Mouse (Mus musculus) stomach, embryonic 14.5 days (tissue): ENCODE measurements around the gene Olfr593. TPM values are rescaled to one million over a fixed set of nuclear protein-coding genes. Genes with fewer than 3 reads are reported as not detected.
"Not testable (repeated sequence)": the region's sequence is repeated elsewhere in the genome, so short reads cannot be mapped to it uniquely, and the experiment has no call there.

Experiments
- ATAC-seq: fragments of 200-750 bp; cut with Nextera tagmentation; 2 replicates; pipeline ENCODE4 v1.8.0; 2017; ENCODE audit warnings: low read depth, moderate TSS enrichment; ENCODE audit not compliant: insufficient number of reproducible peaks, insufficient read depth, low FRiP score
- H3K27ac ChIP-seq: fragments of 300-500 bp; sonication (generic); 2 replicates; pipeline ENCODE4 v1.5.1; 2014; ENCODE audit warnings: mild to moderate bottlenecking, low read length, moderate library complexity, mixed read lengths
- H3K27me3 ChIP-seq: fragments of 300-500 bp; sonication (generic); 2 replicates; pipeline ENCODE4 v1.6.1; 2014; ENCODE audit warnings: low read length, control low read depth, mixed read lengths; ENCODE audit not compliant: control insufficient read depth, insufficient read depth
- H3K36me3 ChIP-seq: fragments of 300-500 bp; sonication (generic); 2 replicates; pipeline ENCODE4 v1.6.1; 2014; ENCODE audit warnings: mild to moderate bottlenecking, control low read depth, low read length, moderate library complexity, mixed read lengths; ENCODE audit not compliant: control insufficient read depth, insufficient read depth
- H3K4me1 ChIP-seq: fragments of 300-500 bp; sonication (generic); 2 replicates; pipeline ENCODE4 v1.6.1; 2014; ENCODE audit warnings: low read length, control low read depth, mixed read lengths; ENCODE audit not compliant: control insufficient read depth, insufficient read depth
- H3K4me2 ChIP-seq: fragments of 300-500 bp; sonication (generic); replicated peaks from 2 replicates; pipeline ENCODE4 v1.6.1; 2014; ENCODE audit warnings: low read depth, low read length, control low read depth
- H3K4me3 ChIP-seq: fragments of 300-500 bp; sonication (generic); 2 replicates; pipeline ENCODE4 v1.5.1; 2014; ENCODE audit warnings: low read depth, low read length, control low read depth
- H3K9ac ChIP-seq: fragments of 300-500 bp; sonication (generic); replicated peaks from 2 replicates; pipeline ENCODE4 v1.6.1; 2014; ENCODE audit warnings: low read depth, mild to moderate bottlenecking, control low read depth, low read length, moderate library complexity, mixed read lengths
- H3K9me3 ChIP-seq: fragments of 300-500 bp; sonication (generic); 2 replicates; pipeline ENCODE4 v1.6.1; 2016; ENCODE audit warnings: low read depth, low read length, control low read depth; ENCODE audit not compliant: control insufficient read depth
- WGBS: fragments of 180-500 bp; shearing (Covaris S2); extraction: QIAGEN DNeasy Blood & Tissue Kit; methylation state at CpG from one replicate; pipeline ENCODE4 v1.1.7; 2014; 5-methylcytosine and 5-hydroxymethylcytosine counted together
- microRNA-seq: library from miRNA; unstranded; fragments of <30 nt; microRNA quantifications from one replicate; pipeline ENCODE4, GENCODE M21; 2016
- polyA plus RNA-seq: library from polyadenylated mRNA; unstranded; fragments of >200 nt; fragmentation: Nextera tagmentation; extraction: Ambion mirVana; gene quantifications from 2 replicates; pipeline ENCODE4 v1.2.1, GENCODE M21; 2014

Gene Olfr593
- not detected in 2 replicates for polyA plus RNA-seq

DNA sequence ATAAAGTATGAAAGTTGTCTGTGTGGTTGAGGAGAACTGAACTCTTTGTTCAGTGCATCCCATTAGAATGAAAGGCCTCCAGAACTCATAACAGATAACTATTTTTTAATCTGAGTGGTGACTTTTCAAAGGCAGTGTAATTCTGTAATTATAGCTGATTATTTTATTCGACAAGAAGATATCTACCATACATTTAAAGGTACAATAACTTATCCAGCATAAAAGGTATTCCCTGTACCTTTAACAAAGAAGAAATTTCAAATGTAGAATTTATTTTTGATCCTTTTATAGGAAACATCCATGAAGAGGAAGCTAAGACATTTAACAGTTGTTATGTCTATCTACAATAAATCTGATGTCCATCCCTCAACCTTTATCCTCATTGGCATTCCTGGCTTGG, at the start of gene Olfr593:
Gene Olfr593, plus strand, starts transcription at position 301 of the 400 bp plus-strand sequence.
- no peak within 1 kb of the TSS for H3K4me3 ChIP-seq
- H3K9ac ChIP-seq, result no peak within 1 kb of the TSS
- no peaks in the 10 kb centered on the region for H3K4me1 ChIP-seq
- WGBS, result 74% methylated on average over 1 of the region's 1 CpGs
- no peaks in the 10 kb centered on the region for H3K27me3 ChIP-seq
- H3K36me3 ChIP-seq, result no peaks in the 10 kb centered on the region
- H3K4me2 ChIP-seq, result no peak within 1 kb of the TSS
- no peaks in the 10 kb centered on the region for H3K9me3 ChIP-seq
- no peak within 1 kb of the TSS for H3K27ac ChIP-seq
- ATAC-seq, result no peak

DNA sequence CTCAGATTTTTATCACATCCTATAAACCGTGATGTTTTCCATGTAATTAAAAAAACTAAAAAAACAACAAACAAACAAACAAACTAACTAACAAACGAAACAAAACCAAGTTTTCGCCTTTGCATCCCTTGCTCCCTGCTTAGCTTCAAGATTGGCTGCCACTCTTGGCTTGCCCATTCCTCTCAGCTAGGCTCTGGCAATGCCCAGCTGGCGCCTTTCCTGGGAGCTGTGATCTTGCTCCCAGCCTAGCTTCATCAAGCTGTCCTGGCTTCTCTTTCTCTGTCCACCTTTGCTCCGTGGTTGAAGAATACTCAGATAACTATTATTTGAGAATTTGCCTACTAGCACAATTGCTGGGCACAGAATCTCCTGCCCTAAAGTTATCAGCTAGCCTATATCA, 42.0 kb upstream of the Olfr593 start:
- H3K36me3 ChIP-seq, result no peaks in the 10 kb centered on the region
- no peaks in the 10 kb centered on the region for H3K27me3 ChIP-seq
- no peaks in the 10 kb centered on the region for H3K9me3 ChIP-seq
- 71% methylated on average over 5 of the region's 5 CpGs for WGBS
- no peak overlapping the region for H3K4me3 ChIP-seq
- H3K27ac ChIP-seq, result no peak overlapping the region
- no peak overlapping the region for H3K9ac ChIP-seq
- H3K4me2 ChIP-seq, result no peak overlapping the region
- no peak for ATAC-seq
- no peaks in the 10 kb centered on the region for H3K4me1 ChIP-seq

DNA sequence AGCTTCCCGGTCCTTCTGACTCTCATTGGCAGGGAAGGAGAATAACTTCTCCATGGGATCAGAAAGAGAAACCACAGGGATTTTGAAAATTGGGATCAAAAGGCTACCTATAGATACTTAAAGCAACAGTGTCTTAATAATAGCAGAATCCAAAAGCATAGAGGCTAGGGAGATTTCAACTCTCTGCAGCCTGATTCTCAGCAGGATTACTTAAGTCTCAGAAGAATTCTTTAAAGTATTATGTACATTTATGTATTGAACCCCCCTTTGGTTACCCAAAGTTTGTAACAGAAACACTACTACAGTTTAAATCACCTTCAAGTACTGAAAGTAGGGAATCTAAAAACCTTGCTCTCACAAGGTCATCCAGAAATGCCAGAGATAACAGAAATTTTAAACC, 33.4 kb upstream of the Olfr593 start, which contains the start of gene Olfr591:
Gene Olfr591, minus strand, starts transcription at position 101 of the 400 bp plus-strand sequence.
- no peak for ATAC-seq
- no peak within 1 kb of the TSS for H3K27ac ChIP-seq
- no peak within 1 kb of the TSS for H3K9ac ChIP-seq
- no peaks in the 10 kb centered on the region for H3K36me3 ChIP-seq
- no peaks in the 10 kb centered on the region for H3K4me1 ChIP-seq
- H3K9me3 ChIP-seq, result peaks cover 6% of the 10 kb centered on the region; the same call in 1 of the 2 replicates
- H3K4me2 ChIP-seq, result no peak within 1 kb of the TSS
- no peak within 1 kb of the TSS for H3K4me3 ChIP-seq
- H3K27me3 ChIP-seq, result no peaks in the 10 kb centered on the region
- WGBS, result 79% methylated on average over 1 of the region's 1 CpGs

DNA sequence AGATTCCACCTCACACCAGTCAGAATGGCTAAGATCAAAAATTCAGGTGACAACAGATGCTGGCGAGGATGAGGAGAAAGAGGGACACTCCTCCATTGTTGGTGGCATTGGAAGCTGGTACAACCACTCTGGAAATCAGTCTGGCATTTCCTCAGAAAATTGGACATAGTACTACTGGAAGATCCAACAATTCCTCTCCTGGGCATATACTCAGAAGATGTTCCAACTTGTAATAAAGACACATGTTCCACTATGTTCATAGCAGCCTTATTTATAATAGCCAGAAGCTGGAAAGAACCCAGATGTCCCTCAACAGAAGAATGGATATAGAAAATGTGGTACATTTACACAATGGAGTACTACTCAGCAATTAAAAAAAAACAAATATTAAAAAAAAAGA, 27.2 kb upstream of the Olfr593 start, which contains the start of gene Olfr592:
Gene Olfr592, plus strand, starts transcription at position 301 of the 400 bp plus-strand sequence.
- 94% methylated on average over 1 of the region's 1 CpGs for WGBS
- H3K36me3 ChIP-seq, H3K4me3 ChIP-seq, H3K4me2 ChIP-seq, H3K4me1 ChIP-seq, H3K9me3 ChIP-seq, H3K9ac ChIP-seq, H3K27ac ChIP-seq, ATAC-seq, H3K27me3 ChIP-seq: not testable (repeated sequence)

DNA sequence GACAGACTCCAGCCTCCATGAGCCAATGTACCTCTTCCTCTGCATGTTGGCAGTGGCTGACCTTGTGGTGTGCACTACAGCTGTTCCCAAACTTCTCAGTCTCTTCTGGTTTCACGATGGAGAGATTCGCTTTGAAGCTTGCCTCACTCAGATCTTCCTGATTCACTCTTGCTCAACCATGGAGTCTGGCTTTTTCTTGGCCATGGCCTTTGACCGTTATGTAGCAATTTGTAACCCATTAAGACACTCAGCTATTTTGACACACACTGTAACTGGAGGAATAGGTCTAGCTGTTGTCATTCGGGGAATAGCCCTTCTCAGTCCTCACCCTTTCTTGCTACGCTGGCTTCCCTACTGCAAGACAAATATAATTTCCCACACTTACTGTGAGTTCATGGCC, 388 bp downstream of the Olfr593 start:
- H3K4me3 ChIP-seq, H3K9me3 ChIP-seq, H3K9ac ChIP-seq, ATAC-seq, H3K4me2 ChIP-seq, H3K36me3 ChIP-seq, H3K27me3 ChIP-seq, H3K27ac ChIP-seq, H3K4me1 ChIP-seq: not testable (repeated sequence)
- WGBS, result 87% methylated on average over 5 of the region's 5 CpGs

- no peaks in the 10 kb centered on the region for H3K9me3 ChIP-seq
- no peak within 1 kb of the TSS for H3K9ac ChIP-seq
- no peaks in the 10 kb centered on the region for H3K4me1 ChIP-seq
- no peak for ATAC-seq
- H3K4me3 ChIP-seq, result no peak within 1 kb of the TSS
- no peaks in the 10 kb centered on the region for H3K27me3 ChIP-seq
- H3K27ac ChIP-seq, result no peak within 1 kb of the TSS
- H3K36me3 ChIP-seq, result no peaks in the 10 kb centered on the region
- H3K4me2 ChIP-seq, result no peak within 1 kb of the TSS
Observed at GRCm38 (mm10) chr7:103216696-103217095, 5.0 kb downstream of the Olfr593 start, which contains the start of gene Olfr594. Olfr594 (plus strand) TSS chr7:103216996.

DNA sequence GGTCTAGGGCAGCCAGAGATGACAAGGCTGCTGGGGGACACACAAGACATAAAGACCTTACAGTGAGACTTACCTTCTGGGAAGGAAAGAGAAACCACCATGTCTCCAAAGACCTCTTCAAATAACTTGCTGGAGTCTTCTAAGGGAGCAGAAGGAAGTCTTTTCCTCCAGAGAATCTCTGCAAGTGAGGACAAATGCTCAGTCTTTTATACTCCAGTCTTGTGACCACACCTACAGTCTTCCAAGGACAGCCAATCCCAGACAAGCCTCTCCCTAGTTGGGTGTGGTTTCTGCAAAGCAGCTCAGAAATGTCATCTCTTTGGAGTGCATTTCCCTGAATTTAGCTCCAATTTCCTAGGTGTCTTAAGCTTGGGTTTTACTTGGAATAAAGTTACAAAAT, 40.7 kb downstream of the Olfr593 start, which contains the start of gene Usp17ld:
Gene Usp17ld, minus strand, starts transcription at position 101 of the 400 bp plus-strand sequence.
- H3K27me3 ChIP-seq, H3K4me2 ChIP-seq, H3K27ac ChIP-seq, H3K9ac ChIP-seq, H3K4me1 ChIP-seq, H3K9me3 ChIP-seq, H3K36me3 ChIP-seq, H3K4me3 ChIP-seq, ATAC-seq: not testable (repeated sequence)

Small RNA genes within 50 kb of the gene (microRNA-seq; reads per million reads assigned to microRNA genes)
- gene Gm25171, result not detected

Other genes with a start within 250 kb of the Olfr593 start
- not detected in 2 replicates for gene Olfr576, start 249.2 kb upstream of the Olfr593 start, polyA plus RNA-seq
- gene Olfr577, start 235.9 kb upstream of the Olfr593 start, polyA plus RNA-seq, result not detected in 2 replicates
- not detected in 2 replicates for gene Olfr578, start 222.5 kb upstream of the Olfr593 start, polyA plus RNA-seq
- not detected in 2 replicates for gene Olfr582, start 173.8 kb upstream of the Olfr593 start, polyA plus RNA-seq
- gene Olfr583, start 160.6 kb upstream of the Olfr593 start, polyA plus RNA-seq, result not detected in 2 replicates
- gene Olfr584, start 130.0 kb upstream of the Olfr593 start, polyA plus RNA-seq, result not detected in 2 replicates
- not detected in 2 replicates for gene Olfr585, start 114.1 kb upstream of the Olfr593 start, polyA plus RNA-seq
- gene Olfr586, start 86.2 kb upstream of the Olfr593 start, polyA plus RNA-seq, result not detected in 2 replicates
- not detected in 2 replicates for gene Olfr588-ps1, start 71.0 kb upstream of the Olfr593 start, polyA plus RNA-seq
- not detected in 2 replicates for gene Olfr589, start 55.5 kb upstream of the Olfr593 start, polyA plus RNA-seq
- not detected in 2 replicates for gene Olfr591, start 33.5 kb upstream of the Olfr593 start, polyA plus RNA-seq
- not detected in 2 replicates for gene Olfr592, start 27.1 kb upstream of the Olfr593 start, polyA plus RNA-seq
- gene Olfr594, start 5.1 kb downstream of the Olfr593 start, polyA plus RNA-seq, result not detected in 2 replicates
- not detected in 2 replicates for gene Usp17ld, start 40.6 kb downstream of the Olfr593 start, polyA plus RNA-seq
- gene Olfr596, start 93.8 kb downstream of the Olfr593 start, polyA plus RNA-seq, result not detected in 2 replicates
- not detected in 2 replicates for gene Olfr597, start 104.5 kb downstream of the Olfr593 start, polyA plus RNA-seq
- gene Olfr598, start 111.7 kb downstream of the Olfr593 start, polyA plus RNA-seq, result not detected in 2 replicates
- not detected in 2 replicates for gene Olfr599, start 124.1 kb downstream of the Olfr593 start, polyA plus RNA-seq
- not detected in 2 replicates for gene Olfr600, start 137.8 kb downstream of the Olfr593 start, polyA plus RNA-seq
- gene Olfr601, start 150.8 kb downstream of the Olfr593 start, polyA plus RNA-seq, result not detected in 2 replicates
- gene Olfr603, start 174.3 kb downstream of the Olfr593 start, polyA plus RNA-seq, result not detected in 2 replicates
- gene Usp17lc, start 203.2 kb downstream of the Olfr593 start, polyA plus RNA-seq, result not detected in 2 replicates
- not detected in 2 replicates for gene Olfr605, start 233.6 kb downstream of the Olfr593 start, polyA plus RNA-seq
- gene Olfr606, start 237.2 kb downstream of the Olfr593 start, polyA plus RNA-seq, result not detected in 2 replicates